Mouse (Mus musculus): ENCODE data around the gene Galr2. TPM values are rescaled to one million over a fixed set of nuclear protein-coding genes. Genes with fewer than 3 reads are reported as not detected.
A peak's percentile ranks its signal among the peaks of the same experiment; 100 is the strongest.

Gene Galr2
- total RNA-seq (2021) = not detected in 2 replicates
- long read RNA-seq = 0 reads

- DNase-seq = no peak
Measured at GRCm38 (mm10) chr11:116280751-116281663, at the start of gene Galr2. Galr2 (plus strand) TSS chr11:116280939.

- no peak for DNase-seq
Measured at GRCm38 (mm10) chr11:116232427-116232826, 48.3 kb upstream of the Galr2 start.

- no peak for DNase-seq
Measured at GRCm38 (mm10) chr11:116234901-116235300, 45.8 kb upstream of the Galr2 start.

GRCm38 (mm10) chr11:116237742-116238395 lies 42.9 kb upstream of the Galr2 start, which contains the start of gene Evpl:
Evpl (minus strand) TSS chr11:116238077.
- DNase-seq = peak; percentile 52

GRCm38 (mm10) chr11:116239797-116240196 lies 40.9 kb upstream of the Galr2 start:
- DNase-seq = no peak

- no peak for DNase-seq
Measured at GRCm38 (mm10) chr11:116241744-116242235, 38.9 kb upstream of the Galr2 start.

- no peak for DNase-seq
Measured at GRCm38 (mm10) chr11:116244580-116244979, 36.2 kb upstream of the Galr2 start.

GRCm38 (mm10) chr11:116245616-116246015 lies 35.1 kb upstream of the Galr2 start:
- no peak for DNase-seq

GRCm38 (mm10) chr11:116247502-116248222 lies 33.1 kb upstream of the Galr2 start:
- no peak for DNase-seq

GRCm38 (mm10) chr11:116250898-116251297 lies 29.8 kb upstream of the Galr2 start:
- no peak for DNase-seq

GRCm38 (mm10) chr11:116253076-116253600 lies 27.6 kb upstream of the Galr2 start:
- no peak for DNase-seq

- no peak for DNase-seq
Measured at GRCm38 (mm10) chr11:116254627-116255026, 26.1 kb upstream of the Galr2 start.

GRCm38 (mm10) chr11:116255090-116255981 lies 25.4 kb upstream of the Galr2 start:
- no peak for DNase-seq

GRCm38 (mm10) chr11:116255982-116256675 lies 24.6 kb upstream of the Galr2 start:
- DNase-seq = no peak

GRCm38 (mm10) chr11:116259461-116259860 lies 21.3 kb upstream of the Galr2 start:
- DNase-seq = no peak

GRCm38 (mm10) chr11:116260259-116260658 lies 20.5 kb upstream of the Galr2 start:
- DNase-seq = no peak

- DNase-seq = no peak
Measured at GRCm38 (mm10) chr11:116265352-116265751, 15.4 kb upstream of the Galr2 start.

GRCm38 (mm10) chr11:116265850-116266249 lies 14.9 kb upstream of the Galr2 start:
- no peak for DNase-seq

GRCm38 (mm10) chr11:116267637-116268036 lies 13.1 kb upstream of the Galr2 start:
- DNase-seq = no peak

- no peak for DNase-seq
Measured at GRCm38 (mm10) chr11:116268313-116268712, 12.4 kb upstream of the Galr2 start.

Measured in adrenal gland, postnatal 25 days (tissue).